Mouse (Mus musculus): ENCODE results near the gene Gm14597.
"Not testable (repeated sequence)": the region's sequence is repeated elsewhere in the genome, so short reads cannot be mapped to it uniquely, and the experiment has no call there.

DNA sequence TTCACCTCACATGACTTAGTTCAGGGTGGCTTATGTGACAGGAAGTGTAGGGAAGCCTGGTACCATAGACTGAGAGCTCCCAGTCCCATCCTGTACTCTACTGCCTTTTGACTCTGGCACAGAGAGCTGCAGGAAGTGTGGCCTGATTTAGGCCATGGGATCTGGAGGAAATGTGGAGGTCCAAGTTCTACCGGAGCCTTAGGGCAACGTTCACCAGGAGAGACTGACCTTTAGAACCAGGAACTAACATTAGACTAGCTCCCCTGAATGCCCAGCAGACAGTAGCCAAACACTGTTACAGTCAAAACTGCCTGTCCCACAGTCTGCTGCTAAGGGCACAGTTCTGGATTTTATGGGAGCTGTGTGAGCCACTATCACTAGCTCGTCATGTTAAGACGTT is 27.4 kb downstream of the Gm14597 start:
- not testable (repeated sequence) for TF ChIP-seq POLR2A (IDR thresholded peaks at IDR 0.05; ENCODE audit: low read depth, low read length); CTCF (conservative IDR thresholded peaks at IDR 0.05; ENCODE audit: insufficient read depth, insufficient read length, low read depth, low read length)

Data from kidney, adult 2 months (tissue).